Mouse (Mus musculus): ENCODE measurements around the gene Cers6.

DNA sequence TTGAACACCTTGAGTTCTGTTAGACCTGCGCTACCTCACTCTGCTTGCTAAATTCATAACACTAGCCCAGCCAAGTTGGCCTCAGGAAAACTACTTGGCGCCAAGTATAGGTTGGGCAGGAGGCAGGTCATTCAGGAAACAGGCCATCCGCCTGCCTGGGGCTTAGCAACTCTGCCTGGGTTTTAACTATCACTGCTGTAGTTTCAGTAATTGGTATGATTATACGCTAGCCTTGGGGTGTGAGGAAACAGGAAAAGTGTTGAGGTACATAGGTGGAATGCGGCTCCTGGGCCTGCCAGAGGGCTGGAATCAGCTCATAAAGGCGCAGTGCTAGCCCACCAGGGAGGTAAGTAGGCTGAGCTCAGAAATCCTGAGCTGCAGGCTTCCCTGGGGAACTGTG lies 114.0 kb downstream of the Cers6 start:
- TF ChIP-seq CTCF (IDR thresholded peaks at IDR 0.05; ENCODE audit: low read depth, low read length) (no peak), POLR2A (IDR thresholded peaks at IDR 0.05; ENCODE audit: extremely low read depth, insufficient read depth, low read length) (no peak)

All from liver, adult 2 months (tissue).